Mouse (Mus musculus): ENCODE data around the gene Dcaf5. TPM values are rescaled to one million over a fixed set of nuclear protein-coding genes. Genes with fewer than 3 reads are reported as not detected.
A peak's percentile ranks its signal among the peaks of the same experiment; 100 is the strongest.
"Not testable (repeated sequence)": the region's sequence is repeated elsewhere in the genome, so short reads cannot be mapped to it uniquely, and the experiment has no call there.

Gene Dcaf5
- polyA plus RNA-seq (2012; ENCODE audit: insufficient read depth, insufficient read length, missing spikeins), result 18.0 and 18.1 TPM in 2 replicates

DNA sequence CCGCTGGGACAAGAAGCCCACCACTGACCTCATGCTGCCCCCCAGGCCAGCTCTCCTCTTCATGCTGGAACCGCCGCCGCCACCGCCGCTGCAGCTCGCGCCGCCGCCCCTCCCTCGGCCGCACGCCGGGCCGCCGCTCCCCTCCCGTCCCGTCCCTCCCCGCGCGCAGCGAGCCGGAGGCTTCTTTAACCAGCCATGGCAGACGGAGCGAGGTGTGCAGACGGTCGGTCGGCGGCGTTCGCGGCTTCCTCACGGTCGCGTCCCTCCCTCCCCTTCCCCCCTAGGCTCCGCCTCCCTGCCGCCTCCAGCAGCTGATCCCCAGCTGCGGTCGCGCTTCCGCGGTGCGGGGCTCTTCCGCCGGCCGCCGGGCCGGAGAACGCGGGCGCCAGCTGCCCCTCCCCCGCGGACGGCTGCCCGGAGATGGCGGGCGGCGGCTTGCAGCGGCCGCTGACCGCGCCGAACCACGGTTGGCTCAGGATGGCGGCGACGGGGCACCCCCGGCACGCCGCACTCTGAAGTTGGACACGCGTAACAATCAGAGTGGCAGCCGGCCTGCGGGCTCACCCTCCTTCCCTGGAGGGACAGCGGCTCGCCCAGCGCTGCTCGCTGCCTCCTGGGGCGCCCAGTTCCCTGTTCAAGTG, at the start of gene Dcaf5:
Dcaf5 (minus strand) TSS at position 266 of the 641 bp plus-strand sequence.
- H3K4me3 ChIP-seq (ENCODE audit: insufficient read depth, low read length), result peak within 1 kb of the TSS; percentile 69
- H3K4me1 ChIP-seq (ENCODE audit: control insufficient read depth, insufficient read depth, low read length), result peaks cover 12% of the 10 kb centered on the region
- H3K27ac ChIP-seq (ENCODE audit: insufficient read depth, low read depth, low read length), result peak within 1 kb of the TSS; percentile 81
- TF ChIP-seq CTCF (IDR thresholded peaks at IDR 0.05; ENCODE audit: low read depth, low read length) (no peak), POLR2A (IDR thresholded peaks at IDR 0.05; ENCODE audit: borderline replicate concordance, low read depth, low read length) (no peak)

GRCm38 (mm10) chr12:80483397-80483796, 47.0 kb upstream of the Dcaf5 start:
- TF ChIP-seq POLR2A (IDR thresholded peaks at IDR 0.05; ENCODE audit: borderline replicate concordance, low read depth, low read length) (no peak), CTCF (IDR thresholded peaks at IDR 0.05; ENCODE audit: low read depth, low read length) (no peak)
- H3K4me1 ChIP-seq (ENCODE audit: control insufficient read depth, insufficient read depth, low read length), result no peaks in the 10 kb centered on the region
- no peak overlapping the region for H3K4me3 ChIP-seq (ENCODE audit: insufficient read depth, low read length)
- no peak overlapping the region for H3K27ac ChIP-seq (ENCODE audit: insufficient read depth, low read depth, low read length)

GRCm38 (mm10) chr12:80479986-80480385, 43.6 kb upstream of the Dcaf5 start:
- Histone ChIP-seq H3K4me1 (ENCODE audit: control insufficient read depth, insufficient read depth, low read length) (no peaks in the 10 kb centered on the region), H3K27ac (ENCODE audit: insufficient read depth, low read depth, low read length) (no peak overlapping the region), H3K4me3 (ENCODE audit: insufficient read depth, low read length) (no peak overlapping the region)
- TF ChIP-seq CTCF (IDR thresholded peaks at IDR 0.05; ENCODE audit: low read depth, low read length) (no peak), POLR2A (IDR thresholded peaks at IDR 0.05; ENCODE audit: borderline replicate concordance, low read depth, low read length) (no peak)

DNA sequence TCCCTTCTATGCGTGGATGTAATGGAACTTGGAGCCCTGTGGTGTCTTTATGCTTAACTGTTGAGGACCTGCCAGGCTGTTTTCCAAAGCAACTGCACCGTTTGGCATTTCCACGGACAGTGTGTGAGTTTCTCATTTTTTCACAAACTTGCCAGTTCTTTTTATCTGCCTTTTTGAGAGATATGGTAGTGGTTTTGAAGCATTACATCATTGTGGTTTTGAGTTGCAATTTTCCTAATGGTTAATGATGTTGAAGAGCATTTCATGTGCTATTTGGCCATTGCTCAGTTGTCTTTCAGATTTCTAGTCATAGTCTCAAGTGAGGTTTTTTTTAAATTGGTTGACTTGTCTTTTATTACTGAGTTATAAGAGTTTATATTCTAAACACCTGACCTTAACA, 37.3 kb upstream of the Dcaf5 start:
- Histone ChIP-seq H3K27ac (ENCODE audit: insufficient read depth, low read depth, low read length) (no peak overlapping the region), H3K4me1 (ENCODE audit: control insufficient read depth, insufficient read depth, low read length) (peaks cover 8% of the 10 kb centered on the region; the same call in 1 of the 2 replicates), H3K4me3 (ENCODE audit: insufficient read depth, low read length) (no peak overlapping the region)
- TF ChIP-seq POLR2A (IDR thresholded peaks at IDR 0.05; ENCODE audit: borderline replicate concordance, low read depth, low read length) (no peak), CTCF (IDR thresholded peaks at IDR 0.05; ENCODE audit: low read depth, low read length) (no peak)

DNA sequence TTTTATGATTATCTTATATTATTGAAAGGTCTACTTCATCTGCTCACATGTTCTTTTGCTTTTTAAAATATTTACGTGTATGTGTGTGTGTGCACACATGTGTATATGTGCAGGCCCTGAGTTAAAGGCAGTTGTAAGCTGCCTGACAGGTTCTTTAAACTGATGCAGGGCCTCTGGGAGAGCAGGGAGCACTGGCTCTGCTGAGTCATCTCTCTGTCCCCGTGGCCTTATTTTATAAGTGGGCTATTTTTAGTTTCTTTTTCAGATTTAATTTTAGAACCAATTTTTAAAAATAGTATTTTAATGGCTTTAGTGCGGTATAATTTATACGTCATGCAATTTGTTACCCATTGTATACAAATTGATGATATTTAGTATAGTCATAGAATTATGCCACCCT, 35.5 kb upstream of the Dcaf5 start:
- H3K4me3 ChIP-seq (ENCODE audit: insufficient read depth, low read length), result no peak overlapping the region
- no peak overlapping the region for H3K27ac ChIP-seq (ENCODE audit: insufficient read depth, low read depth, low read length)
- H3K4me1 ChIP-seq (ENCODE audit: control insufficient read depth, insufficient read depth, low read length), result peaks cover 8% of the 10 kb centered on the region; the same call in 1 of the 2 replicates
- TF ChIP-seq CTCF (IDR thresholded peaks at IDR 0.05; ENCODE audit: low read depth, low read length), result no peak
- TF ChIP-seq POLR2A (IDR thresholded peaks at IDR 0.05; ENCODE audit: borderline replicate concordance, low read depth, low read length), result no peak

DNA sequence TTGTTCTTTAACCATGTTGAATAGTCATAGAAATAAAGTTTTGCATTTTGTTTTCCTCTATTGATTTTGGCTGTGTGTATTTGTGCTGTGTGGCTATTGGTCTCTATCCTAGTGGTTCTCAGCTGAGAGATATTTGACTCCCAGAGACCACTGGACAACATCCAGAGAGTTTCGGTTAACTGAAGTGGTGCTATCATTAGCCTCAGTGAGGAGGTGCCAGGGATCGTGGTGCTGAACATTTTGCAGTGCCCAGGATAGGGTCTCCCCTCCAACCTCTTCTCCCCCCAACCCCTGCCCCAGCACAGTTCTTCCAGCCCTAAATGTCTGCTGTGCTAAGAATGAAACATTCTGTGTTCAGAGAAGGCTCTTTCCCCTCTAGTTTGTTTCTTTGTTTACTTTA, 33.8 kb upstream of the Dcaf5 start:
- no peak overlapping the region for H3K4me3 ChIP-seq (ENCODE audit: insufficient read depth, low read length)
- H3K27ac ChIP-seq (ENCODE audit: insufficient read depth, low read depth, low read length), result no peak overlapping the region
- H3K4me1 ChIP-seq (ENCODE audit: control insufficient read depth, insufficient read depth, low read length), result peaks cover 8% of the 10 kb centered on the region; the same call in 1 of the 2 replicates
- TF ChIP-seq CTCF (IDR thresholded peaks at IDR 0.05; ENCODE audit: low read depth, low read length) (no peak), POLR2A (IDR thresholded peaks at IDR 0.05; ENCODE audit: borderline replicate concordance, low read depth, low read length) (no peak)

- Histone ChIP-seq H3K27ac (ENCODE audit: insufficient read depth, low read depth, low read length) (no peak overlapping the region), H3K4me1 (ENCODE audit: control insufficient read depth, insufficient read depth, low read length) (no peaks in the 10 kb centered on the region; the same call in 1 of the 2 replicates), H3K4me3 (ENCODE audit: insufficient read depth, low read length) (peak overlapping the region; percentile 82)
- TF ChIP-seq POLR2A (IDR thresholded peaks at IDR 0.05; ENCODE audit: borderline replicate concordance, low read depth, low read length) (no peak), CTCF (IDR thresholded peaks at IDR 0.05; ENCODE audit: low read depth, low read length) (no peak)
These were observed 27.4 kb upstream of the Dcaf5 start for GRCm38 (mm10) chr12:80463666-80464269.

DNA sequence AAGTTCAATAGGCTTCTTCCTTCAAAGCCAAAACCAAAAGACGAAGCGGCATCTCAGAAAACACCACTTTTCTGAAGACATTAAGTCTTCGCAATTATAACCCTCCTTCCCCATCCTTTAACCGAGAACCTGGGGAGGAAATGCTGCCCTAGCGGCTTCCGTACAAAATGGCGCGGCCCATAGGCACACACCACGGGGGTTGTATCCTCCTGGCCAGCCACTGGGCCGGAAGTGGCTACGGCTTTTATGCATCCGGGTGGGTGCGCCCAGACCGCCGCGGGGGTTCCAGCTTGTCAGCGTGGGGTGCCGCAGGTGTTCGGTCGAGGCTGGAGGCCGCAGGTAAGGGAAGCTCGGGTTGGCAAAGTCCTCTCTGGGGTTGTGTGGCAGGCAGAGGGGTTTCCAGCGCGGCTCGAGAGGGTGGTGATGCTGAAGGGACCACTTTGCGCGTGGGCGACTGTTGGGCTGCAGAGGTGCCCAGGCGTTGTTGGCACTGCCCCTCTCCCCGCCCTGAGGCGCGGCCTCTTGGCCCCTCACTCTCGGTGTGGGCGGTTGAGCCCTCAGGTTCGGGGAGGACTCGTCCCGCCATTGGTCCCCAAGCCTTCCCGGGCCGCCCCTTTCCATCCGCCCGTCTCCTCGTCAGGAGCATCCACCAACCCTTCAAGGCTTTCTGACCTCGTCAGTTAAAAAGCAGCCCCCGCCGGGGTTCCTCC, 26.7 kb upstream of the Dcaf5 start, which contains the start of gene Exd2:
Exd2 (plus strand) TSS at position 154 of the 710 bp plus-strand sequence.
- no peaks in the 10 kb centered on the region; the same call in 1 of the 2 replicates for H3K4me1 ChIP-seq (ENCODE audit: control insufficient read depth, insufficient read depth, low read length)
- TF ChIP-seq POLR2A (IDR thresholded peaks at IDR 0.05; ENCODE audit: borderline replicate concordance, low read depth, low read length), result no peak
- no peak for TF ChIP-seq CTCF (IDR thresholded peaks at IDR 0.05; ENCODE audit: low read depth, low read length)
- peak within 1 kb of the TSS; percentile 41 for H3K27ac ChIP-seq (ENCODE audit: insufficient read depth, low read depth, low read length)
- H3K4me3 ChIP-seq (ENCODE audit: insufficient read depth, low read length), result peak within 1 kb of the TSS; percentile 82

DNA sequence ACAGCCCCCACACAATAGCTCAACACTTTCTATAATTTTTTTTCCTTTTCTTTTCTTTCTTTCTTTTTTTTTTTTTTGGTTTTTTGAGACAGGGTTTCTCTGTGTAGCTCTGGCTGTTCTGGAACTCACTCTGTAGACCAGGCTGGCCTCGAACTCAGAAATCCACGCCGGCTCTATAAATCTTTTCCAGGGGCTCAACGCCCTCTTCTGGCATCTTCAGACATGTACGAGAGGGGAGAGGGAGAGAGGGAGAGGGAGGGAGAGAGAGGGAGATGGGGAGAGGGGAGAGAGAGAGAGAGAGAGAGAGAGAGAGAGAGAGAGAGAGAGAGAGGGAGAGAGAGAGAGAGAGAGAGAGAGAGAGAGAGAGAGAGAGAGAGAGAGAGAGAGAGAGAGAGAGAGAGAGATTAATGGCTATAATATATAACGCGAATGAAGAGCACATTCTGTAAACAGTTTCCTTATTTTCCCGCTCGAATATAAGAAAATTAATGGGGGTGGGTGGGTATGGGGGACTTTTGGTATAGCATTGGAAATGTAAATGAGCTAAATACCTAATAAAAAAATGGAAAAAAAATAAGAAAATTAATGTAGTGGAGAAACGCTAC, 26.0 kb upstream of the Dcaf5 start:
- not testable (repeated sequence) for H3K4me1 ChIP-seq (ENCODE audit: control insufficient read depth, insufficient read depth, low read length); H3K27ac ChIP-seq (ENCODE audit: insufficient read depth, low read depth, low read length)
- H3K4me3 ChIP-seq (ENCODE audit: insufficient read depth, low read length), result peak overlapping the region; percentile 82

Data from bone marrow macrophage, adult 2 months (primary cell).